Mouse (Mus musculus): Measurements from ENCODE around the gene Plb1.

GRCm38 (mm10) chr5:32351721-32352465 lies 119.4 kb downstream of the Plb1 start:
- no peak for TF ChIP-seq CTCF (IDR thresholded peaks at IDR 0.05; ENCODE audit: borderline replicate concordance, control insufficient read depth, extremely low read depth, insufficient read depth, low read length, poor library complexity)
- no peak for TF ChIP-seq POLR2A (IDR thresholded peaks at IDR 0.05; ENCODE audit: control insufficient read depth, extremely low read depth, insufficient read depth, low read length, poor library complexity)
